ENCODE assay signal across 8 mouse cellular contexts in genomic region chr11:5099576-5100183, GRCm38 (mm10). TPM values are rescaled to one million over a fixed set of nuclear protein-coding genes. Genes with fewer than 3 reads are reported as not detected.
A peak's percentile ranks its signal among the peaks of the same experiment; 100 is the strongest.
DNase-seq lines count a peak whose midpoint lies in the region; ATAC-seq lines count a peak whose summit lies in the region.

No protein-coding gene starts in this region.

- peak overlapping the region; percentile 91 for H3K27ac ChIP-seq in brown adipose tissue, adult 24 weeks (replicated peaks; ENCODE audit: low read depth, low read length)
- H3K27ac ChIP-seq in heart, embryonic 15.5 days = peak overlapping the region; percentile 98
- peak overlapping the region; percentile 92 for H3K27ac ChIP-seq in liver, embryonic 13.5 days
- peak overlapping the region; percentile 98 for H3K27ac ChIP-seq in stomach, embryonic 14.5 days (ENCODE audit: low read length)

- H3K4me3 ChIP-seq in brown adipose tissue, adult 24 weeks (ENCODE audit: insufficient read depth, low read depth, low read length) = peak overlapping the region; percentile 78
- peak overlapping the region; percentile 97 for H3K4me3 ChIP-seq in heart, embryonic 15.5 days
- H3K4me3 ChIP-seq in liver, embryonic 13.5 days (replicated peaks) = peak overlapping the region; percentile 86
- H3K4me3 ChIP-seq in stomach, embryonic 14.5 days (ENCODE audit: low read depth, low read length) = peak overlapping the region; percentile 96

- whole genome bisulfite sequencing in heart, embryonic 15.5 days = under 1% methylated on average over 31 of the region's 31 CpGs
- WGBS in liver, embryonic 13.5 days (ENCODE audit: insufficient replicate concordance) = under 1% methylated on average over 31 of the region's 31 CpGs
- WGBS in stomach, embryonic 14.5 days = under 1% methylated on average over 29 of the region's 31 CpGs

- peaks cover 3% of the 10 kb centered on the region for H3K4me1 ChIP-seq in brown adipose tissue, adult 24 weeks (ENCODE audit: control insufficient read depth, insufficient read depth, insufficient read length, low read length)
- H3K4me1 ChIP-seq in heart, embryonic 15.5 days (replicated peaks) = peaks cover 27% of the 10 kb centered on the region
- H3K4me1 ChIP-seq in liver, embryonic 13.5 days (replicated peaks) = peaks cover 63% of the 10 kb centered on the region
- H3K4me1 ChIP-seq in stomach, embryonic 14.5 days (ENCODE audit: control insufficient read depth, insufficient read depth, low read length) = peaks cover 21% of the 10 kb centered on the region; the same call in 1 of the 2 replicates

- H3K9ac ChIP-seq in heart, embryonic 15.5 days = peak overlapping the region; percentile 97
- H3K9ac ChIP-seq in liver, embryonic 13.5 days = peak overlapping the region; percentile 98
- H3K9ac ChIP-seq in stomach, embryonic 14.5 days (replicated peaks; ENCODE audit: low read depth, low read length) = peak overlapping the region; percentile 98

- peak; percentile 76 for ATAC-seq in heart, embryonic 15.5 days (replicated peaks; ENCODE audit: insufficient number of reproducible peaks, insufficient read depth, low FRiP score, low read depth)
- peak; percentile 69 for ATAC-seq in liver, embryonic 13.5 days (ENCODE audit: low read depth)
- ATAC-seq in stomach, embryonic 14.5 days (ENCODE audit: insufficient number of reproducible peaks, insufficient read depth, low FRiP score, low read depth) = peak; percentile 67

- H3K27me3 ChIP-seq in heart, embryonic 15.5 days = no peaks in the 10 kb centered on the region
- no peaks in the 10 kb centered on the region for H3K27me3 ChIP-seq in liver, embryonic 13.5 days
- no peaks in the 10 kb centered on the region for H3K27me3 ChIP-seq in stomach, embryonic 14.5 days (ENCODE audit: control insufficient read depth, insufficient read depth, low read length)

- peak; percentile 82 for DNase-seq in CD4-positive, CD25-positive, alpha-beta regulatory T cell, adult 2 months (ENCODE audit: low read depth, low spot score)
- DNase-seq in fibroblast of lung, adult 2 months (ENCODE audit: low read depth) = peak; percentile 67
- peak; percentile 91 to 93 for DNase-seq in kidney, postnatal 25 days
- DNase-seq in liver, embryonic 13.5 days = peak; percentile 83
- peak; percentile 55 to 71 for DNase-seq in natural killer cell, adult 2 months (ENCODE audit: low spot score in 2 of 2)

- peaks cover 8% of the 10 kb centered on the region for H3K36me3 ChIP-seq in heart, embryonic 15.5 days
- peaks cover 29% of the 10 kb centered on the region for H3K36me3 ChIP-seq in liver, embryonic 13.5 days
- H3K36me3 ChIP-seq in stomach, embryonic 14.5 days (ENCODE audit: control insufficient read depth, insufficient read depth, low read length) = peaks cover 4% of the 10 kb centered on the region; the same call in 1 of the 2 replicates

- no peaks in the 10 kb centered on the region for H3K9me3 ChIP-seq in heart, embryonic 15.5 days (replicated peaks)
- H3K9me3 ChIP-seq in liver, embryonic 13.5 days (replicated peaks) = no peaks in the 10 kb centered on the region
- H3K9me3 ChIP-seq in stomach, embryonic 14.5 days (ENCODE audit: control insufficient read depth, low read depth, low read length) = no peaks in the 10 kb centered on the region

- H3K4me2 ChIP-seq in heart, embryonic 15.5 days = peak overlapping the region; percentile 79
- peak overlapping the region; percentile 78 for H3K4me2 ChIP-seq in liver, embryonic 13.5 days
- H3K4me2 ChIP-seq in stomach, embryonic 14.5 days (replicated peaks; ENCODE audit: low read depth, low read length) = peak overlapping the region; percentile 70

RNA-seq across cellular contexts. Expression of gene Ewsr1, which starts 0.6 kb away (rescaled TPM):
- 121 and 140 TPM in 2 replicates for polyA plus RNA-seq in brown adipose tissue, adult 24 weeks (2012; ENCODE audit: insufficient read depth, insufficient read length, missing spikeins)
- polyA plus RNA-seq in heart, embryonic 15.5 days (2015; fragmentation: Nextera tagmentation; extraction: Ambion mirVana) = 359 and 482 TPM in 2 replicates
- polyA plus RNA-seq in liver, embryonic 13.5 days (2015; fragmentation: Nextera tagmentation; extraction: Ambion mirVana) = 312 and 331 TPM in 2 replicates
- polyA plus RNA-seq in stomach, embryonic 14.5 days (2014; fragmentation: Nextera tagmentation; extraction: Ambion mirVana) = 467 and 495 TPM in 2 replicates

RNA-seq across cellular contexts. Expression of gene Rhbdd3, which starts 1.0 kb away (rescaled TPM):
- polyA plus RNA-seq in brown adipose tissue, adult 24 weeks (2012; ENCODE audit: insufficient read depth, insufficient read length, missing spikeins) = 14.4 and 18.4 TPM in 2 replicates
- 26.2 and 30.9 TPM in 2 replicates for polyA plus RNA-seq in heart, embryonic 15.5 days (2015; fragmentation: Nextera tagmentation; extraction: Ambion mirVana)
- polyA plus RNA-seq in liver, embryonic 13.5 days (2015; fragmentation: Nextera tagmentation; extraction: Ambion mirVana) = 11.8 and 14.3 TPM in 2 replicates
- 29.7 and 31.2 TPM in 2 replicates for polyA plus RNA-seq in stomach, embryonic 14.5 days (2014; fragmentation: Nextera tagmentation; extraction: Ambion mirVana)

RNA-seq across cellular contexts. Expression of gene Gas2l1, which starts 34.6 kb away (rescaled TPM):
- 17.7 and 20.5 TPM in 2 replicates for polyA plus RNA-seq in brown adipose tissue, adult 24 weeks (2012; ENCODE audit: insufficient read depth, insufficient read length, missing spikeins)
- 19.4 and 28.2 TPM in 2 replicates for polyA plus RNA-seq in heart, embryonic 15.5 days (2015; fragmentation: Nextera tagmentation; extraction: Ambion mirVana)
- polyA plus RNA-seq in liver, embryonic 13.5 days (2015; fragmentation: Nextera tagmentation; extraction: Ambion mirVana) = 14.3 and 15.1 TPM in 2 replicates
- polyA plus RNA-seq in stomach, embryonic 14.5 days (2014; fragmentation: Nextera tagmentation; extraction: Ambion mirVana) = 22.9 and 27.9 TPM in 2 replicates

RNA-seq across cellular contexts. Expression of gene Rasl10a, which starts 41.8 kb away (rescaled TPM):
- polyA plus RNA-seq in brown adipose tissue, adult 24 weeks (2012; ENCODE audit: insufficient read depth, insufficient read length, missing spikeins) = 0.95 and 3.4 TPM in 2 replicates
- polyA plus RNA-seq in heart, embryonic 15.5 days (2015; fragmentation: Nextera tagmentation; extraction: Ambion mirVana) = 0.96 and 1.1 TPM in 2 replicates
- 0.42 and 0.50 TPM in 2 replicates for polyA plus RNA-seq in liver, embryonic 13.5 days (2015; fragmentation: Nextera tagmentation; extraction: Ambion mirVana)
- 1.2 and 1.3 TPM in 2 replicates for polyA plus RNA-seq in stomach, embryonic 14.5 days (2014; fragmentation: Nextera tagmentation; extraction: Ambion mirVana)

RNA-seq across cellular contexts. Expression of gene Emid1, which starts 52.4 kb away (rescaled TPM):
- polyA plus RNA-seq in brown adipose tissue, adult 24 weeks (2012; ENCODE audit: insufficient read depth, insufficient read length, missing spikeins) = 0.92 TPM in 1 of 2 replicates, not detected in the other
- polyA plus RNA-seq in heart, embryonic 15.5 days (2015; fragmentation: Nextera tagmentation; extraction: Ambion mirVana) = 6.5 and 14.6 TPM in 2 replicates
- 4.3 and 4.5 TPM in 2 replicates for polyA plus RNA-seq in liver, embryonic 13.5 days (2015; fragmentation: Nextera tagmentation; extraction: Ambion mirVana)
- 45.9 and 56.9 TPM in 2 replicates for polyA plus RNA-seq in stomach, embryonic 14.5 days (2014; fragmentation: Nextera tagmentation; extraction: Ambion mirVana)

Comparison
In these comparisons a context has a peak if more than half of its experiments do, and no peak if none do; other contexts are left out.
1. Peak in every context shown above with its lines: DNase-seq, ATAC-seq, H3K4me3 ChIP-seq and H3K27ac ChIP-seq.